Mouse (Mus musculus): ENCODE measurements around the gene Ccl7. TPM values are rescaled to one million over a fixed set of nuclear protein-coding genes. Genes with fewer than 3 reads are reported as not detected.
A peak's percentile ranks its signal among the peaks of the same experiment; 100 is the strongest.

The Ccl7 gene
- total RNA-seq, 1 experiment: 6.3 TPM

- no peak for TF ChIP-seq ZC3H11A (IDR thresholded peaks at IDR 0.05; ENCODE audit: borderline replicate concordance, low read depth, low read length)
- TF ChIP-seq CHD2 (IDR thresholded peaks at IDR 0.05; ENCODE audit: low read depth, low read length): no peak
- no peak for TF ChIP-seq ZNF384 (IDR thresholded peaks at IDR 0.05; ENCODE audit: low read depth, low read length)
- TF ChIP-seq MAFK (IDR thresholded peaks at IDR 0.05; ENCODE audit: insufficient read depth, low read depth, low read length): no peak
- H3K9me3 ChIP-seq (ENCODE audit: control insufficient read depth, insufficient read depth, low read depth, low read length): no peaks in the 10 kb centered on the region
- in situ Hi-C loops (cut with MboI; ENCODE audit: low sequenced_read_pairs in 2 of 2, unreplicated experiment in 2 of 2): no loop called here
- no peak overlapping the region for H3K9ac ChIP-seq (ENCODE audit: insufficient read depth, low read depth, low read length, poor library complexity, severe bottlenecking)
- no peak overlapping the region for H3K27ac ChIP-seq (ENCODE audit: insufficient read depth, low read depth, low read length, poor library complexity, severe bottlenecking)
- H3K4me3 ChIP-seq (ENCODE audit: insufficient read depth in 1 of 2, low read depth in 1 of 2, low read length in 2 of 2, poor library complexity in 1 of 2, severe bottlenecking in 1 of 2): no peak overlapping the region
- peak; percentile 6 for DNase-seq (ENCODE audit: low read depth, low spot score)
- no peaks in the 10 kb centered on the region for H3K4me1 ChIP-seq (ENCODE audit: control insufficient read depth in 2 of 2, insufficient read depth in 2 of 2, low read length in 2 of 2, poor library complexity in 1 of 2)
- no peaks in the 10 kb centered on the region for H3K36me3 ChIP-seq (ENCODE audit: control insufficient read depth, insufficient read depth, low read length, poor library complexity, severe bottlenecking)
Observed at GRCm38 (mm10) chr11:82011411-82012193, 33.9 kb upstream of the Ccl7 start.

- in situ Hi-C loops (cut with MboI; ENCODE audit: low sequenced_read_pairs in 2 of 2, unreplicated experiment in 2 of 2): no loop called here
- TF ChIP-seq MAFK (IDR thresholded peaks at IDR 0.05; ENCODE audit: insufficient read depth, low read depth, low read length) (no peak), CHD2 (IDR thresholded peaks at IDR 0.05; ENCODE audit: low read depth, low read length) (no peak), ZNF384 (IDR thresholded peaks at IDR 0.05; ENCODE audit: low read depth, low read length) (no peak), HCFC1 (IDR thresholded peaks at IDR 0.05; ENCODE audit: borderline replicate concordance, insufficient read depth, low read length) (no peak), ZC3H11A (IDR thresholded peaks at IDR 0.05; ENCODE audit: borderline replicate concordance, low read depth, low read length) (no peak)
- no peak overlapping the region for H3K4me3 ChIP-seq (ENCODE audit: insufficient read depth in 1 of 2, low read depth in 1 of 2, low read length in 2 of 2, poor library complexity in 1 of 2, severe bottlenecking in 1 of 2)
- no peak overlapping the region for H3K27ac ChIP-seq (ENCODE audit: insufficient read depth, low read depth, low read length, poor library complexity, severe bottlenecking)
- DNase-seq (ENCODE audit: low read depth, low spot score): no peak
- H3K36me3 ChIP-seq (ENCODE audit: control insufficient read depth, insufficient read depth, low read length, poor library complexity, severe bottlenecking): no peaks in the 10 kb centered on the region
- no peaks in the 10 kb centered on the region for H3K4me1 ChIP-seq (ENCODE audit: control insufficient read depth in 2 of 2, insufficient read depth in 2 of 2, low read length in 2 of 2, poor library complexity in 1 of 2)
- no peaks in the 10 kb centered on the region for H3K9me3 ChIP-seq (ENCODE audit: control insufficient read depth, insufficient read depth, low read depth, low read length)
- no peak overlapping the region for H3K9ac ChIP-seq (ENCODE audit: insufficient read depth, low read depth, low read length, poor library complexity, severe bottlenecking)
Observed at GRCm38 (mm10) chr11:82013756-82014155, 31.8 kb upstream of the Ccl7 start.

GRCm38 (mm10) chr11:82015066-82015465, 30.4 kb upstream of the Ccl7 start:
- DNase-seq (ENCODE audit: low read depth, low spot score): no peak
- Histone ChIP-seq H3K27ac (ENCODE audit: insufficient read depth, low read depth, low read length, poor library complexity, severe bottlenecking) (no peak overlapping the region), H3K36me3 (ENCODE audit: control insufficient read depth, insufficient read depth, low read length, poor library complexity, severe bottlenecking) (no peaks in the 10 kb centered on the region), H3K4me3 (ENCODE audit: insufficient read depth in 1 of 2, low read depth in 1 of 2, low read length in 2 of 2, poor library complexity in 1 of 2, severe bottlenecking in 1 of 2) (no peak overlapping the region), H3K9ac (ENCODE audit: insufficient read depth, low read depth, low read length, poor library complexity, severe bottlenecking) (no peak overlapping the region), H3K9me3 (ENCODE audit: control insufficient read depth, insufficient read depth, low read depth, low read length) (no peaks in the 10 kb centered on the region), H3K4me1 (ENCODE audit: control insufficient read depth in 2 of 2, insufficient read depth in 2 of 2, low read length in 2 of 2, poor library complexity in 1 of 2) (no peaks in the 10 kb centered on the region)
- no peak for TF ChIP-seq ZC3H11A (IDR thresholded peaks at IDR 0.05; ENCODE audit: borderline replicate concordance, low read depth, low read length)
- no peak for TF ChIP-seq ZNF384 (IDR thresholded peaks at IDR 0.05; ENCODE audit: low read depth, low read length)
- no peak for TF ChIP-seq CHD2 (IDR thresholded peaks at IDR 0.05; ENCODE audit: low read depth, low read length)
- no peak for TF ChIP-seq MAFK (IDR thresholded peaks at IDR 0.05; ENCODE audit: insufficient read depth, low read depth, low read length)
- no peak for TF ChIP-seq HCFC1 (IDR thresholded peaks at IDR 0.05; ENCODE audit: borderline replicate concordance, insufficient read depth, low read length)
- in situ Hi-C loops (cut with MboI; ENCODE audit: low sequenced_read_pairs in 2 of 2, unreplicated experiment in 2 of 2): no loop called here

- Histone ChIP-seq H3K36me3 (ENCODE audit: control insufficient read depth, insufficient read depth, low read length, poor library complexity, severe bottlenecking) (no peaks in the 10 kb centered on the region), H3K4me3 (ENCODE audit: insufficient read depth in 1 of 2, low read depth in 1 of 2, low read length in 2 of 2, poor library complexity in 1 of 2, severe bottlenecking in 1 of 2) (no peak overlapping the region), H3K9ac (ENCODE audit: insufficient read depth, low read depth, low read length, poor library complexity, severe bottlenecking) (no peak overlapping the region), H3K9me3 (ENCODE audit: control insufficient read depth, insufficient read depth, low read depth, low read length) (no peaks in the 10 kb centered on the region), H3K4me1 (ENCODE audit: control insufficient read depth in 2 of 2, insufficient read depth in 2 of 2, low read length in 2 of 2, poor library complexity in 1 of 2) (no peaks in the 10 kb centered on the region), H3K27ac (ENCODE audit: insufficient read depth, low read depth, low read length, poor library complexity, severe bottlenecking) (no peak overlapping the region)
- no peak for DNase-seq (ENCODE audit: low read depth, low spot score)
- in situ Hi-C loops (cut with MboI; ENCODE audit: low sequenced_read_pairs in 2 of 2, unreplicated experiment in 2 of 2): no loop called here
- TF ChIP-seq MAFK (IDR thresholded peaks at IDR 0.05; ENCODE audit: insufficient read depth, low read depth, low read length) (no peak), HCFC1 (IDR thresholded peaks at IDR 0.05; ENCODE audit: borderline replicate concordance, insufficient read depth, low read length) (no peak), ZC3H11A (IDR thresholded peaks at IDR 0.05; ENCODE audit: borderline replicate concordance, low read depth, low read length) (no peak), CHD2 (IDR thresholded peaks at IDR 0.05; ENCODE audit: low read depth, low read length) (no peak), ZNF384 (IDR thresholded peaks at IDR 0.05; ENCODE audit: low read depth, low read length) (no peak)
Observed at GRCm38 (mm10) chr11:82016181-82016780, 29.2 kb upstream of the Ccl7 start.

Data from ES-E14 (cell line).